Mouse (Mus musculus): Measurements from ENCODE around the gene Ppp3r1.

- no peak for TF ChIP-seq CTCF (IDR thresholded peaks at IDR 0.05)
- no peak for TF ChIP-seq POLR2A (IDR thresholded peaks at IDR 0.05; ENCODE audit: insufficient read depth, low read depth, low read length)
Measured at GRCm38 (mm10) chr11:17166627-17167026, 7.6 kb downstream of the Ppp3r1 start.

Measured in heart, adult 2 months (tissue).